Mouse (Mus musculus) forelimb bud, embryonic 11.5 days (tissue): ENCODE data around the gene Naa10.

ENCODE experiments used
- DNase-seq: peaks from one replicate; pipeline ENCODE4 v3.0.0-alpha.2; 2012; ENCODE audit warnings: low read depth, low spot score

Gene Naa10

DNA sequence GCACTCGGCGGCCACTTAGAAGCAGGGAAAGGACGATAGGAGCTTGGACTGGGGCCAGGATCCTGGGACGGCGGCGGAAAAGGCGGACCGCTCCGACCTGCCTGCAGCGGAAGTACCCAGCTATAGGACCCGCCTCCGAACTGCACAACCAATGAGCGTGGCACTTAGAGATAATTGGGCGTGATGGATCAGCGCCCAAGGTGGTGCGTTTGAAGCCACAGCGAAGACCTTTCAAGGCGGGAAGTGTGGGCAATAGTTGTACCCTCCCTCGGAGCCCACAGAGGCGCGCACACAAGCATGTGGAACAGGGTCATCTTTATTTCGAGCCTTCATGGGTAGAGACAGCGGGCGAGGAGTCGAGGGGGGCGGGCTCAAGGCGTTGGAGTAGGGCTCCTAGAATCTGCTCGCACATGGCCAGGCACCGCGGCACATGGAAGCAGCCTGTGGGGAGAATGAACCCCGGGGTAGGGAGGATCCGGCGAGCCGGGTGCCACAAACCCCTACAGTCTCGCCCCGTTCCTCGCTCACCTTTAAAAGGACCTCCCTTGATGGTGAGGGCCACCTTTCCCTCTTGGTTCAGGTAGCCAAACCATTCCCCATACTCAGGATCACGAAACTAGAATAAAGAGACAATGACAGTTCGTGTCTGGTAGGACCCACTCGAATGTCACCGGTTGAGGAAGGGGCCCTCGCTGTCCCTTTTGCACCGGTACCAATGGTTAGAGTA, at the start of gene Naa10, which contains the start of gene Arhgap4:
Gene Naa10, minus strand, starts transcription at position 122 of the 727 bp plus-strand sequence.
Gene Arhgap4, minus strand, starts transcription at position 48 of the 727 bp plus-strand sequence.
- DNase-seq = peak; percentile 82

DNA sequence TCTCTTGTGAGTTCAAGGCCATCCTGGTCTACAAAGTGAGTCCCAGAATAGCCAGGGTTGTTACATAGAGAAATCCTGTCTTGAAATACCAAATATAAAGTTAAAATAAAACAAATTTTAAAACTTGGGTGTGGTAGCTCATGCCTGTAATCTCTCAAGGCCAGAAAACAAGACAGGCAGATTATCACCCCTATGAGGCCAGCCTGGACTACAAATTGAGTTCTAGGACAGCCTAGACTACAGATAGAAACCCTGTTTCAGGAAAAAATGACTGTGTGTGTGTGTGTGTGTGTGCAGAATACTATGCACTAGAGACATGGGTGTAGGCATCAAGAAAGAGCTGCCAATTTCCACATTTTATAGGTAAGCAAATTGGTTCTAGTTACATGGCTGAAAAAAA, 49.0 kb upstream of the Naa10 start:
- DNase-seq = no peak

- DNase-seq = no peak
Measured at GRCm38 (mm10) chrX:73969729-73970128, 48.0 kb upstream of the Naa10 start.

DNA sequence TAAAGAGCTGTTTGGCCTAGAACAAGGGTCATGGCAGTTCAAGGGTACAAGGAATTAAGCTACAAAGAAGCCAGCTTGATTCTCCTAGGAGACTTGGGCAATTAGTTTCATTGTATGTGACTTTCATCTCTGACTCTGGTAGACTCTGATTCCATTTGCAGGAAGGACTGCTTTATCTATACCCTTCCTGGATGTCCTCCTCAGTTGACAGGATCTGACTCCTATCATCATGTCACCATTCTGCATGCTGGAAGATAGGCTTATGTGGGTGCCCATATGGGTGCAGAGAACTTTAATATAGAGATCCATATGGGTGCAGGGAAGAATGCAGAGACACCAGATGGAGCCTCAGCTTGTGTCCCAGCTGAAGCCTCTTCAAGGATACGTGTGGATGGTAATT, 47.4 kb upstream of the Naa10 start:
- no peak for DNase-seq

DNA sequence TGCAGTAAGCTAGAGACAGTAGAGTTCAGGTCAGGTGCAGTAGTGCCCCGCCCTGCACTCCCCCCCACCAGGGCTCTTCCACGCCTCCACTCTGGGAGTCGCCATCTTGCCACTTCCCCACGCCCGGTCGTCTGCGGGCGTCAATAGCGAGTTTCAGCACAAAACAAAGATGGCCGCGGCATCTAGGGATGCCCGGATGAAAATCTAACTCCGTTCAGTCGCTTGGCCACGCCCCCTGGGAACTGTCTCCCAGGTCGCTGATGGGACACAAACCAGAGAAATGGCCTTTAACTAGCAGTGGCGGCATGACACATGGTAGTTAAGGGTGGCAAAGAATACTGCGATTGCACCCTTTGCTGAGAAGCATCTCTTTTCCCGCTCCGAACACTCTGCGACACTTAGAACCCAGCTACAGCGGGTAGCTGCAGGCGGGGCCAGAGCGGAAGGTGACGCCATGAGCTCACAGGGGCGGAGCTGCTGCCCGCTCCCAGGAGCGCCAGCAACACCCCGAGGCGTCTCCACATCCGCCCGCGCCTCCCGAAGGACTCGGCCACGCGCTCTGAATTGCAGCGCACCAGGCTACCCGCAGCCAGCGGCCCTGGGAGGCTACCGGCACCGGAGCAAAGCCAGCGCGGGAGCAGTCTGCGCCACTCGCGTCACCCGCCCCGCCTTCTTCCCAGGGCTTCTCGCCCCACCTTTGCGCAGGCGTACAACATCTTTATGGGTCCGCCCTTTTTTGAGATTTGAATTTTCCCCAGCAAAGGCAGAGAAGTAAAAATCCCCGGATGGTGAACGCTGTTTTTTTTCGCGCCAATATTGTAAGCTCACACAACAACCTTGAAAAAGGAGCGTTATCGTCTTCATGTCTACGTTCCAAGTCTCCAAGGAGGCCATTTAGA, 45.7 kb upstream of the Naa10 start:
- peak; percentile 91 for DNase-seq

GRCm38 (mm10) chrX:73966248-73967176, 44.8 kb upstream of the Naa10 start, which contains the start of gene Hcfc1:
Hcfc1 (minus strand) TSS chrX:73966357.
- DNase-seq = peak; percentile 77

DNA sequence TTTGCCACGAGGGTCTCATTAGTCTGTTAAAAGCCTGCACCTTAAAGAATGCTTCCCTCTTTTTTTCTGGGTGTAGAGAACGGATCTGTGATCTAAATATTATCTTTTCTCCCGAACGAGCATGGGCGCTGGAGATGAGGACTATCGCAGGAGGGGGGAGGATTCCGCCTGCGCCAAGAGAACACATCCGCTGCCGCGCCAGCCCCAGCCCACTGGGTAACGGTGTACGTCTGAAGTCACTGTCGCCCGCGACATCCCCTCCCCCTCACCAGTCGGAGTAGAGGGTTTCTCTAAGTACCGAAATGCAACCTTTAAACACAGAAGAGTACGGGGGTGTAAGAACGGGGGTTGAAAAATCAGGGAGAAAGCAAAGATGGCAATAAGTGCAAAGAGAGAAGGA, 43.6 kb upstream of the Naa10 start:
- DNase-seq = no peak

DNA sequence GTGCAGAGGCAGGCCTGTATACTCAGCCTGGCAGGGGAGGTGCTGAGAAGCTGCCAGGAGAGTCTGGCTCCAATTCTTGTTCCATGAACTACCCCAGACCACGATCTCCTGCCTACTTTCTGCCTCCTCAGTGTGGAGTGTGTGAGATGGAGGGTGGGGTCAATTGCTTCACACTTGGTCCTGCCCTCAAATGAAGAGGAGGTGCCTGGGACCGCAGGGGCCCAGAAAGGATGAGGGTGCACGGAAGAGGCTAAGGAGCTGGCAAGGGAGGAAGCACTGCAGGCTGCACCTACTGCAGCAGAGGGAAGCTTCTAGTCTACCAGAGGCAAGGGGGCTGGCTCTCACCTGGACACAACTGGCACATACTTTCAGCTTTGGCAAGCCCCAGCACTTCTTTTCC, 42.6 kb upstream of the Naa10 start:
- DNase-seq = no peak

DNA sequence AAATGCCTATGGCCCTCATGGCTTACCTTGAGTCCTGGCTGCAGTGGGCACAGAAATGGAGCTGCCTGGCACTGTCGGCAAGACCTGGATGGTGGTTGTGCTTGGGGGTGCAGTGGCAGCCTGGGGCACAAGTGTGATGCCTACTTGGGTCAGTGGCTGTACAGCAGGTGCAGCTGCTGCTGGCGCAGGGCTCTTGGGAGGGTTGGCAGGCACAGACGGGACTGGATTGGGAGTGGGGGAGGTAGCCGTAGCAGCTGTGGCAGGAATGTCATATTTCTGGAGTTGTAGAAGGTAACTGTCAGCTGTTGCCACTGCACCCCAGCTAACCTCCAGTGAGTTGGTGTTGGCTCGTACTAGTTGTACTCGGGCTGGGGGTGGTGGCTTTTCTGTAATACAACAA, 33.2 kb upstream of the Naa10 start:
- no peak for DNase-seq

GRCm38 (mm10) chrX:73952603-73953002, 30.9 kb upstream of the Naa10 start:
- DNase-seq = no peak

DNA sequence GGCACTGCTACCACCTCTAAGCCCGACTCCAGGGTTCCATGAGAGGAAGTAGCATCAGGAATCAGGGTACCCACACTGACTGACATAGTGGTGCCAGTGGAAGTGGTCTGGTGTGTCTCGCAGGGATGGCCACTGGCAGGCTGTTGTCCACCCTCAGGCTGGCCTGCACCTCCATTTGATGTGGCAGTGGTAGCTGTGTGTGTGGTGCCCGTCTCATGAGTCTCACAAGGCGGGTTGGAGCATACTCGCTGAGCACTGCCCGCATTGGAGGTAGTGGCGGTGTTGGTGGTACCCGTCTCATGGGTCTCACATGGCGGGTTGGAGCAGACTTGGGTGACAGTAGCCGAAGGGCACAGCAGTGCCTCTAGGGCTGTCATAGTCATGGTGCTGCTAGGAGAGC, 27.6 kb upstream of the Naa10 start:
- no peak for DNase-seq

- DNase-seq = peak; percentile 58
Measured at GRCm38 (mm10) chrX:73948647-73949046, 26.9 kb upstream of the Naa10 start.

GRCm38 (mm10) chrX:73946896-73947295, 25.2 kb upstream of the Naa10 start:
- DNase-seq = no peak

GRCm38 (mm10) chrX:73942294-73942693, 20.6 kb upstream of the Naa10 start:
- DNase-seq = no peak

GRCm38 (mm10) chrX:73941860-73942259, 20.1 kb upstream of the Naa10 start:
- DNase-seq = no peak

DNA sequence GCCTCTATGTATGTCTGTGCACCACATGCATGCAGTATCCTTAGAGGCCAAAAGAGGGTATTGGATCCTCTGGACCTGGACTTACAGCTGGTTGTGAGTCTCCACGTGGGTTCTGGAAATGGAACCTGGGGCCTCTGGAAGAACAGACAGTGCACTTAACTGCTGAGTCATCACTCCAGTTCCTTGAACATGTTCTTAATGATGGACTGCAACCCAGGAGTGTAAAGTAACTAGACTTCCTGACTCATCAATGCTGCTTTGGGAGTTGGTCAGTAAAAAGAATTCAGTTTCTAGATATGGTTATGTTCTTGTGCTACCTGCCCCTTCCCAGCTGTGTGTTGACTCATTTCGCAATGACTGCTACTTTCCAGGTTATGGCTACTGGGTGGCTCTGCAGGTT, 10.1 kb upstream of the Naa10 start:
- DNase-seq = no peak

- peak; percentile 40 for DNase-seq
Measured at GRCm38 (mm10) chrX:73930402-73931062, 8.8 kb upstream of the Naa10 start, which contains the start of gene Renbp. Renbp (minus strand) TSS chrX:73930850.

GRCm38 (mm10) chrX:73922550-73922882, 772 bp upstream of the Naa10 start:
- DNase-seq = no peak

DNA sequence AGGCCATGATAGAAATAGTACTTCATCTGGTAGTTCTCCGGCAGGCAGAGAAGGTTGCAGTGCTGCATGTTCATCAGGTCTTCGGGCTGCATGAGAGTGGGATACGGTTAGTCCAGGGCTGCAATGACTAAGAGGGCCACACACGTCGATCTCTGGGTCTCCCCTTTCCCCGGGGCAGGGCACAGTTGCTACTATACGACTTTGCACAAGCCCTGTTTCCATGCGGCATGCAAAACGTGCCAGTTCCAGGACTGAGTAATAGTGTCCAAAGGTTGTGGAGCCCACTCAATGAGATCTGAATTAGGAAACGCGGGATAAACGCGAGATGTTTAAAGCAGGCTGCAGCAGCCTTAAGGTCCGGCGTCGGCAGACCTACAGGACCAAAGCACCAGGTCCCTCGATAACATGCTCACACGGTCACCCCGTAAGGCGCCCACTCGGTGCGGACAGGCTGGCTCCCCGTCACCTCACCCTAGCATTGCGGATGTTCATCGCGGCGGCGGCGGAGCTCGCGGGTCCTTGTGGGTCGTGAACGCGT, 390 bp downstream of the Naa10 start:
- DNase-seq = no peak

- DNase-seq = no peak
Measured at GRCm38 (mm10) chrX:73918631-73919030, 3.1 kb downstream of the Naa10 start.

GRCm38 (mm10) chrX:73916945-73917344, 4.8 kb downstream of the Naa10 start:
- no peak for DNase-seq
